Mouse (Mus musculus): ENCODE data around the gene Zbtb8os.

GRCm38 (mm10) chr4:129382029-129382428 lies 46.5 kb downstream of the Zbtb8os start:
- TF ChIP-seq GATA1 (IDR thresholded peaks at IDR 0.05; ENCODE audit: borderline replicate concordance, low read length) (no peak), CTCF (IDR thresholded peaks at IDR 0.05; ENCODE audit: low read depth, low read length) (no peak), TAL1 (conservative IDR thresholded peaks at IDR 0.05; ENCODE audit: low read depth, low read length) (no peak), POLR2AphosphoS5 (IDR thresholded peaks at IDR 0.05; ENCODE audit: insufficient replicate concordance, low read depth, low read length) (no peak), GATA2 (IDR thresholded peaks at IDR 0.05; ENCODE audit: borderline replicate concordance, low read depth, low read length) (no peak)

Data from G1E (cell line).